Mouse (Mus musculus) kidney, adult 9 months (tissue): ENCODE data around the gene Bcr.

Experiments used
- DNase-seq: peaks from one replicate; pipeline ENCODE4 v3.0.0; 2022

Gene Bcr

GRCm38 (mm10) chr10:75134861-75135517 is 74.6 kb downstream of the Bcr start:
- no peak for DNase-seq

GRCm38 (mm10) chr10:75135518-75136162 is 75.2 kb downstream of the Bcr start:
- DNase-seq: no peak

GRCm38 (mm10) chr10:75137148-75137547 is 76.8 kb downstream of the Bcr start:
- no peak for DNase-seq

DNA sequence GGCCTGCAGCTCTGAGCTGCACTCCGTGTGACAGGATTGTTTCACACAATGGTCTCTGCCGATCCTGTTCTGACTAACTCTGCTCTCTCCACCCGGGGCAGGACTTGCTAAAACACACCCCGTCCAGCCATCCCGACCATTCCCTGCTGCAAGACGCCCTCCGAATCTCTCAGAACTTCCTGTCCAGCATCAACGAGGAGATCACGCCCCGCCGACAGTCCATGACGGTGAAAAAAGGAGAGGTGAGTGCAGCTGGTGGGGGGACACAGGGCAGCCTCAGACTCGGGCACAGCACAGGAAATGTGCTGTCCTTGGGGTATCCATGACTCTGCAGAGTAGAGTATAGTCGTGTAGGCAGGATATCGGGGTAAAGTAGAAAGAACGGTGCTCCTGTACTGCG is 84.8 kb downstream of the Bcr start:
- no peak for DNase-seq

DNA sequence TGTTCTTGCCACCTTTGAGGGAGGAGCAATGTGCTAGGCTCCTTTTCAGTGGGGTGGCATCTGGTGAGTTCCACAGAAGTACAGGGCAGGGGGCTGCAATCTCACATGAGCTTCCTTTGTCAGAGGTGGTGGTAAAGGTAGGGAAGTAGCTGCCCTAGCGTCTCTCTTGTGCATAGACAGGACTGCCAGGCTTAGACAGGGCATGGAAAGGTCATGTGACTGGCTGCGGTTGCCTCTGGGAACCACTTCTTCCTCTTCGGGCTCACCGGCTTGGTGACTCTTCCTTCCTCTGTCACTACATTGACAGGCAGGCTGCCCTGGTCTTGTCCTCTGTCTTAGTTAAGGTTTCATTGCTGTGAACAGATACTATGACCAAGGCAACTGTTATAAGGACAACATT is 85.6 kb downstream of the Bcr start:
- no peak for DNase-seq

DNA sequence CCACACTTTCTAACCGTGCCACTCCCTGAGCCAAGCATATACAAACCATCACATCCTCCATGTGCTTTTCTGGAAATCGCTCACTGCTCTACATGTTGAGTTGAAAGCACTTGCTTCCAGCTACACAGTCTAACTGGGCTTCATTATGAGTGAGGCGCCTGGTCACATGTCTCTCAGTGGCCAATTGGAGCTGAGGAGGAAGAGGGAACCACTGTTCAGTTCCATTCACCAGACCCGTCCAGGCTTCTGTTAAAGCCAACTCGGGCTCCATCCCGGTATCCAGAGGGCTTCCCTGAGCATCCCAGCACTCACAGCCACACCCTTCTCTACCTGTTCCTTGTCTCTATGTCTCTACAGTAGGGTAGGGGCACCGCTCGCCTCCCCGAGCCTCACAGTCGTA is 86.2 kb downstream of the Bcr start:
- DNase-seq: no peak

DNA sequence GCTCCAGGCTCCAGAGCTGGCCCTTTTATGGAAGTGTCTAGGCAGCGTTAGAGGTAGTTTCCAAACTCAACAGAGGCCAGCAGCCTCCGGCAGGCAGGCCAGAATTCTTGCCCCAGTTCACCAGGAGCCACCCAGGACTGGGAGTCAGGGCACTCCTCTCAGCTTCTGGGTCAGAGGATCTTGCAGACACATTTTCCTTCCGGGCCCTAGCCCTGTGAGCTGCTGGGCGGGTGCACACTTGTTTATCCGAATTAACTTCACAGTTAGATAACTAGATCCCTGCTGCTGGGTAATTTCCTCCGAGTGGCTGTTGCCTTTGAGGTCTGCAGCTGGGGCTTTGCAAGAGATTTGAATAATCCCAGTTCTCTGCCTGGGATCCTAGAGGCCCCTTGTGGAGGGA is 87.9 kb downstream of the Bcr start:
- no peak for DNase-seq

DNA sequence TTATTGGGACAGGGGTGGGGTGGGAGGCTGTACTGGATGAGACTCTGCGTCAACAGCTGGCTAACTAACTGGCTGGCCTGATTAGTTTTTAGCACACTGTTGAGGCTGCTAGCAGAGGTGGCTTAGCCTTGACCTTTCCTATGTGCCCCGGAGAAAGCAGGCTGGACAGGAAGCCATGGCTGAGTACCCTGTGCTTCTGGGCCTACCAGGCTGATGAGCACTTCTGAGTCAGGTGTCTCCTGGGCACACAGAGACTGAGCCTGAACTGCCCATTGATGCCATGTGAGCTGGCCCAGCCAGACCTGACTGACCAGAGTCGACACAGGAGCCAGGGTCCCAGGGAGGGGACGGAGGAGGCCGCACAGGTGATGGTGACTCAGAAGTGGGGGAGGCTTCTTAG is 90.0 kb downstream of the Bcr start:
- DNase-seq: no peak

DNA sequence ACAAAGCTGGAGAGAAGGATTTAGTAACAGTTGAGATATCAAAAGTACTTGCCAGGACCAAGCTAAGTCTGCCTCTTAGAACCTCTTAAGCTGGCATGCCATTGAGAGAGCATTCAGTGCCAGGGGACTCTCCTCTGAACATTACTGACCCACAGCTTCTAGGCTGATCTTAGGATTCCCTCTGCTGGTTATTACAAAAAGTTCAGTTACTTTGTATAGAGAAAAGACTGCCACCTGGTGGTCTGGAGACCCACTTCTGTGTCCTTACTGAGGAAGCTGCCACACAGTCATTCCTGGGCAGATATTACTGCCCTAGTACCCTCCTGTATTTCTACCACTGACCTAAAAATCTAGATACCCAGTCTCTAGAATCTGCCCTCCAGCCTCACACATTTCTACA is 90.9 kb downstream of the Bcr start:
- DNase-seq: peak; percentile 93

DNA sequence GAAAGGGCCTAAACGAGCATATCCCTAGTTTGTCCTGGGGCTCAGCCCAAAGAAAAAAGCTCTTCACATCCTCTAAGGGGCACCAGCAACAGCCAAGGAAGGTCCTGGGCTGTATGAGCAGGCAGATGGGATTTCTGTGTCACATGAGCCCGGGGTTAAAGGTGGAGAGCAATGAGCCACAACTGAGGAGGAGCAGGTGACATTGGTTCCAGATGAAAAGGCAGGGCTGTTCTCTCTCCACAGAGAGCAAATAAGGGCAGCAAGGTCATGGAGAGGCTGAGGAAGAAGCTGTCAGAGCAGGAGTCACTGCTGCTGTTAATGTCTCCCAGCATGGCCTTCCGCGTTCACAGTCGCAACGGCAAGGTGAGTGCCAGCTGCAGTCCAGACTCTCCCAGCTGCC is 96.4 kb downstream of the Bcr start:
- DNase-seq: peak; percentile 86

- no peak for DNase-seq
These were observed 97.3 kb downstream of the Bcr start for GRCm38 (mm10) chr10:75157713-75158112.

DNA sequence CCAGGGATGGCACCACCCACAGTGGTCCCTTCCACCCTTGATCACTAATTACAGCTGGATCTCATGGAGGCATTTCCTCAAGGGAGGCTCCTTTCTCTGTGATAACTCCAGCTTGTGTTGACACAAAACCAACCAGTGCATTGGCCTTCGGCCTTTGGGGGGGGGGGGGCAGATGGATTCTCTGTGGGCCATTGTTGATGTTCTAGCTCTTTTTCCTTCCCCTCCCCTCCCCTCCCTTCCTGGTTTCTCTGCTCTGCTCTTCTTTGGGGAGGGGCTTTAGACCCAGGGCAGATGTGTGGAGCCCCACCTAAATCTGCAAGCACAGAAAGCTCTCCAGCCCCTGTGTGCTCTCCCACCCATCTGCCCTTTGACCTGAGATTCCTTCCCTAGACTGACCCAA is 98.0 kb downstream of the Bcr start:
- DNase-seq: no peak

- peak; percentile 89 for DNase-seq
These were observed 99.9 kb downstream of the Bcr start for GRCm38 (mm10) chr10:75160171-75160900.

- DNase-seq: no peak
These were observed 105.6 kb downstream of the Bcr start for GRCm38 (mm10) chr10:75165825-75166481.

- DNase-seq: no peak
These were observed 106.2 kb downstream of the Bcr start for GRCm38 (mm10) chr10:75166601-75167000.

DNA sequence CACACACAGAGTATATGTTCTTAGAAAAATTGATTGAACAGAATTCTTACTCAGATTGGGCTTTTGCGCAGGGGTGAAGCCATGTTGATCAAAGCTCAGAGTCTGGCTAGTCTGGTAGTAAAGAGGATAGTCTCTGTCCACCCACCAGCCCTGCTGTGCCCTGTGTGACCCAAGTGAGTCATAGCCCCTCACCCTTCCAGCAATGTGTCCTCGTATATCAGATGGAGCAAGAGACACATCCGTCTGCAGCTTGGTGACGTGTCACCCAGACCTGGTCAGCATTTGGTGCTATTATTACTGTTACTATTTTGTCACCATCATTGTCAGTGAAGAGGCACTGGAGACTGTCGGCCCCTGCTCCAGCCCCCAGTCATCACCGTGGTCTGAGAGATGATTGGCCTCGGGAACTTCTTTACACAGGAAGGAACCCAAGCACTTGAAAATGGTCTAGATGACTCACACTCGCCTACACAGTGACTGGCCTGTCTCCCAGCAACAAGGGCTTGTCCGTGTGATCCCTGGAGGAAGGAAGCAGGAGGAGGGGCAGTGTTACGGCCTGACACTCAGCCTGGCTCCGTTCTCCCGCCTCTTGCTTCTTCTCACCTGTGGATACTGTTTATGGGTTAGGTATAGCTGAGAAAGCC is 109.9 kb downstream of the Bcr start:
- DNase-seq: peak; percentile 39

DNA sequence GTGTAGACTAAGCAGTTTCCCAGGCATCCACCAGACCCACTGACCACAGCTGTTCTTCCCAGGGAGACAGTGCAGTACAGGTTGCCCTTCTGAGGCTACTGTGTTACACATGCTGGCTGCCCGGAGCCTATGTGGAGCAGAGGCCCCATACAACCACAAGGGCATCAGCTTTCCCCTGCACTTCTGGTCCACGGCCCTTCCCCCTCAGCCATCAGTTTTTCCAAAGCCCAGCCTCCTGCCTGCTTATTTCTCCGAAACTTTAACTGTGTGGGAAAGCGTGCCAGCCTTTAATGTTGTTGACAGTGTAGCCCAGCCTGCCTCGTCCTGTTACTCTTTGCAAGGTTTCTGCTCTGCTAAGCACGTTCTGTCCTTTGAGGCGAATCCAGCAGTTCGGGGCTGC is 112.7 kb downstream of the Bcr start:
- DNase-seq: no peak

- DNase-seq: no peak
These were observed 113.3 kb downstream of the Bcr start for GRCm38 (mm10) chr10:75173712-75174111.

GRCm38 (mm10) chr10:75176494-75176893 is 116.1 kb downstream of the Bcr start:
- DNase-seq: peak; percentile 45

DNA sequence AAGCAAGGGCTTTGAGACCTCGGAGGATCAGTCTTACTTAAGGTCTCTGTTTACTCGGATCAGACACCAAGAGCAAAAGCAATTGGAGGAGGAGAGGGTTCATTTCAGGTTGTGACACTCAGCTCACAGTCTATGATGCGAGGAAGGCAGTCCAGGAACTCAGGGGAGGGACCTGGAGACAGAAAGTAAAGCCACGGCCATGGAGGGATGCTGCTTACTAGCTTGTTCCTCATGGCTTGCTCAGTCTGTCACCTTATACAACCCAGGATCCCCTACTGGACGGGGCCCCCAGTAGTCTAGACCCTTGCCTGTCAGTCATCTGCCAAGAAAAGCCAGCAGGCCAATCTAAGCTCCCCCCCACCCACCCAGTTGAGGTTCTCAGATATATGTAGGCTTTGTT is 118.5 kb downstream of the Bcr start:
- no peak for DNase-seq

DNA sequence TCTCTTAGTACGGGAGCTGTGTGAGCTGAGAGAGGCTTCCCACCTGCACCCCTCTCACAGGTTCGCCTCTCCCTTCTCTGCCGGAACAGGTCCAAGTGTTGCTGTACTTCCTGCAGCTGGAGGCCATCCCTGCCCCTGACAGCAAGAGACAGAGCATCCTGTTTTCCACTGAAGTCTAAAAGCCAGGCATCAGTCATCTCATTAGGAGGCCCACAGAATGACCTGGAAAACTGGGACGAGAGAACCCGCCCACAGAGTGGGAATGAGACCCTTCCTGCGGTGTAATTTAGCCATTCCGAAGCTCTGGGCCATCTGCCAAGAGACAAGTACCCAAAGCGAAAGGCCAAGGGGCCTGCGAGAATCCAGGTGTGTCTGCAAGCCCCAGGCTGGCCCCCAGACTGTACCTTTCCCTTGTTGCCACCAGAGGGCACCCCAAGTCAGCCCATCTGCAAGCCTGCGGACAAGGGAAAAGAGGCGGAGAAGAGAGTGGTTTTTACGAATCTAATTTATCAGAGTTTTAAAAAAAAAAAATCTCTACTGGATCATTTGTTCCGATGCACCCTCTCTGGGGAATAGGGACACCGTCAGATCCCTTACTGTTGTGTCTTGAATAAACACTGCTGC is 121.9 kb downstream of the Bcr start:
- DNase-seq: peak; percentile 76

GRCm38 (mm10) chr10:75184826-75185225 is 124.4 kb downstream of the Bcr start:
- DNase-seq: no peak

- no peak for DNase-seq
These were observed 126.2 kb downstream of the Bcr start for GRCm38 (mm10) chr10:75186551-75186950.
